Mouse (Mus musculus) cortical plate, adult 2 months (tissue): Measurements from ENCODE around the gene Mylk3.

Experiments used
- CTCF ChIP-seq: fragments of 200-500 bp; IDR thresholded peaks from 2 replicates; pipeline ENCODE4 v1.5.1; 2011; ENCODE audit warnings: mild to moderate bottlenecking, control low read depth, low read length; ENCODE audit not compliant: insufficient read depth; ENCODE audit errors: extremely low read depth
- POLR2A ChIP-seq: fragments of 200-500 bp; IDR thresholded peaks from 2 replicates; pipeline ENCODE4 v1.6.1; 2011; ENCODE audit warnings: mild to moderate bottlenecking, low read length, control low read depth; ENCODE audit not compliant: insufficient read depth; ENCODE audit errors: extremely low read depth

DNA sequence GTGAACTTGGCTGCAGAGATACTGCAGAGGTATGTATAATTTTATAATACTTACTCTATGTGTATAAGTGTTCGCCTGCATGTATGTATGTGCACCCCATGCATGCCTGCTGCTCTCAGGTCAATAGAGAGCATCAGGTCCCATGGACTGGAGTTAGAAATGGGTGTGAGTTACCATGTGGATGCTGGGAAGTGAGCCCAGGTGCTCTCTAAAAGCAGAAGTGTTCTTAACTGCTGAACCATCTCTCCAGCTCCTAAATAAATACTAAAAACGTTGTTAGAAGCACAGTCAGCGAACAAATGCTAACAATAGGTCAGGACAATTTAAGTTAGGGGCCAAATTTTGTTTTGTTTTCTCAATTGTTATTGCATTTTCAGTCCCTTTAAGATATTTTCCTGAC is 83.2 kb downstream of the Mylk3 start:
- TF ChIP-seq CTCF (no peak), POLR2A (no peak)
